Mouse (Mus musculus) layer of hippocampus, postnatal 36 days (tissue): ENCODE data around the gene Inhbc. TPM values are rescaled to one million over a fixed set of nuclear protein-coding genes. Genes with fewer than 3 reads are reported as not detected.

Experiments
- DNase-seq, 2 experiments: peaks; one replicate each; pipeline ENCODE4 v3.0.0; 2022
- total RNA-seq, 2 experiments: library from RNA; stranded (reverse); gene quantifications; 2 replicates each; pipeline ENCODE4 v1.2.3; 2021

Gene Inhbc
- not detected for total RNA-seq

GRCm38 (mm10) chr10:127369834-127370820, at the start of gene Inhbc:
Gene Inhbc (minus strand): TSS chr10:127370431.
- no peak for DNase-seq

- DNase-seq, result no peak
Measured at GRCm38 (mm10) chr10:127414141-127414540, 43.9 kb upstream of the Inhbc start.

GRCm38 (mm10) chr10:127413585-127413984, 43.4 kb upstream of the Inhbc start:
- no peak for DNase-seq

GRCm38 (mm10) chr10:127412776-127413175, 42.5 kb upstream of the Inhbc start:
- no peak for DNase-seq

GRCm38 (mm10) chr10:127412101-127412500, 41.9 kb upstream of the Inhbc start:
- DNase-seq, result no peak

GRCm38 (mm10) chr10:127407391-127407790, 37.2 kb upstream of the Inhbc start:
- no peak for DNase-seq

- DNase-seq, result no peak
Measured at GRCm38 (mm10) chr10:127404701-127405100, 34.5 kb upstream of the Inhbc start.

GRCm38 (mm10) chr10:127391774-127392173, 21.5 kb upstream of the Inhbc start:
- DNase-seq, result no peak

GRCm38 (mm10) chr10:127381743-127382134, 11.5 kb upstream of the Inhbc start:
- DNase-seq, result no peak

- DNase-seq, result peak; percentile 45 to 50
Measured at GRCm38 (mm10) chr10:127380767-127381742, 10.8 kb upstream of the Inhbc start.

- DNase-seq, result peak; percentile 85 to 90
Measured at GRCm38 (mm10) chr10:127380251-127380691, 10.0 kb upstream of the Inhbc start, which contains the start of gene R3hdm2. Gene R3hdm2 (plus strand): TSS chr10:127380327.

GRCm38 (mm10) chr10:127379654-127380053, 9.4 kb upstream of the Inhbc start:
- no peak for DNase-seq

- no peak for DNase-seq
Measured at GRCm38 (mm10) chr10:127377700-127378099, 7.5 kb upstream of the Inhbc start.

GRCm38 (mm10) chr10:127371023-127371422, 792 bp upstream of the Inhbc start:
- DNase-seq, result no peak

GRCm38 (mm10) chr10:127368273-127368672, 2.0 kb downstream of the Inhbc start:
- no peak for DNase-seq

- no peak for DNase-seq
Measured at GRCm38 (mm10) chr10:127367116-127367515, 3.1 kb downstream of the Inhbc start.

GRCm38 (mm10) chr10:127360714-127361113, 9.5 kb downstream of the Inhbc start:
- no peak for DNase-seq

- DNase-seq, result no peak
Measured at GRCm38 (mm10) chr10:127355336-127355735, 14.9 kb downstream of the Inhbc start.

- peak; percentile 45 to 48 for DNase-seq
Measured at GRCm38 (mm10) chr10:127353909-127354895, 16.0 kb downstream of the Inhbc start, which contains the start of gene Inhbe. Gene Inhbe (minus strand): TSS chr10:127354411.

- DNase-seq, result no peak
Measured at GRCm38 (mm10) chr10:127352766-127353165, 17.5 kb downstream of the Inhbc start.

GRCm38 (mm10) chr10:127352187-127352586, 18.0 kb downstream of the Inhbc start:
- no peak for DNase-seq
